Mouse (Mus musculus) adrenal gland (tissue): ENCODE measurements around the gene Zfand6.

Source experiments
- intact Hi-C: fragments of 180-260 bp; cut with DNase I; formaldehyde crosslinking; loops from one replicate; pipeline ENCODE4 v1.15.1; 2025

Gene Zfand6

DNA sequence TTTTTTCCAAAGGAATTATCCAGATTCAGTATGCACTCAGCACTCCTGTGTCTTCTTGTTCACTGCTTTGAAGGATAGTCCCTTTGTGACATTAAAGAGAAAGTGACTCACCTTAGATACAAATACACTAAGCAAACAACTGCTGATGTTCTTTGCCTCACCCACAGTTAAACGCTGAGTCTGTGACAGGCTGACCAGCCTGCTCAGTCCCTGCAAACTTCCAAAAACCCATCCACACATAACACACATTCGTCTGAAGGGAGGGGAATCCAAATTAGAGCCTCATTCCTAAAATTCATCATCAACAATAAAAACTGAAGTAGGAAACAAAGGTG is 37.8 kb downstream of the Zfand6 start:
- intact Hi-C loops, result no loop called here

DNA sequence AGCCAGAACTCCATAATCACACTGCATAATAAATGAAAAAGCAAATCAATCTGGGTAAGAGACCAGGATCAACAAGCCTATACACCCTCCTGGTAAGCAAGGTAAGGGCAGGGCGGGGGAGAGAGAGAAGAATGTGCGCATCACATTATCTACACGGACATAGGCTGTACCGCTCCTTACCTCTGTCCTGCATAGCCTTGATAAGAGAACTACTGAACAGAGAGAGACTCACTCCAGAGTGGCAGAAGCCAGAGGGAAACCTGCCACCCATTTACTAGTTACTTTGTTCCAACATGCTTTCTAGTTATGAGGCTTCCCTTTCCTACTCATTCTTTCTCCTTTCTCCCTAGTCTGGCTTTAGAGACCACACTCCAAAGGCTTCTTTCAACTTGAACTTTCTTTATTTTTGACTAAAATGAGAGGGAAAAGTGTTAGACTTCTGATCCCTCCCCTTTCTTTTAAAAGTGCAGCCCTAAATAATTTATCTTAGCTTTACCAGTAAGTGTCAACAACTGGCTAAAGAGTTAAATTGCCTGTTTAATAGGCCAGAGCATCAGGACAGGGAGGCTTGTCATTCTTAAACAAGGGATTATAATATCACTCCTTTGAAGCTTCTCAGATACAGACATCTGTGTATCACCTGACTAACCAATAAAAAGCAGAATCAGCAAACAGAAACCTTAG is 38.3 kb downstream of the Zfand6 start:
- intact Hi-C loops, result no loop called here

DNA sequence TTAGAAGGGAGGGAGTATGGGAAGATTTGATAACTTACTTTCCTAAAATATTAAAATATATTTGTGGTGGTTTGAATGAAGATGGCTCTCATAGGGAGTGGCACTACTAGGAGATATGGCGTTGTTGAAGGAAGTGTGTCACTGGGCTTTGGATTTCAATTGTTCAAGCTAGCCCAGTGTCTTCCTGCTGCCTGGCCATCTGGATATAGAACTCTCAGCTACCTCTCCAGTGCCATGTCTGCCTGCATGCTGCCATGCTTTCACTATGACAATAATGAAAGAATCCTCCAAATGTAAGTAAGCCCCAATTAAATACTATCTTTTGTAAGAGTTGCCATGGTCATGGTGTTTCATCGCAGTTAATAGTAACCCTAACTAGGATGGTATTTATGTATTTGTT is 40.7 kb downstream of the Zfand6 start:
- intact Hi-C loops, result no loop called here

DNA sequence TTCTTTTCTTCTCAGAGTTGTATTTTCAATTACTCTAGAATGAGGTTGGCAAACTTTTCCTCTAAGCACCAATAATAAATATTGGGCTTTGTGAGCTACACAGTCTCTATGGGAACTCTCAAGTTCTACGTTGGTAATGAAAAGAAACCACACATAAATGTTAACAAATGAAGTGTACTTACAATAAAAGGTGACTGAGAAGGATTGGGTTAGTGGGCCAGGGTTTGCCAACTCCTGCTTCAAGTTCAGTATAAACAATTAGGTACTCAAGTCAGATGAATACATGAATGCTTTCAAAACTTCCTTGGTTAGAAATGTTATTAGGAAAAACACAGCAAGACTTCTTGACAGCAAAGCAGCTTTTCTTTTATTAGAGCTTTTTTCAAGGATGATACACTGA is 43.5 kb downstream of the Zfand6 start:
- intact Hi-C loops, result no loop called here

DNA sequence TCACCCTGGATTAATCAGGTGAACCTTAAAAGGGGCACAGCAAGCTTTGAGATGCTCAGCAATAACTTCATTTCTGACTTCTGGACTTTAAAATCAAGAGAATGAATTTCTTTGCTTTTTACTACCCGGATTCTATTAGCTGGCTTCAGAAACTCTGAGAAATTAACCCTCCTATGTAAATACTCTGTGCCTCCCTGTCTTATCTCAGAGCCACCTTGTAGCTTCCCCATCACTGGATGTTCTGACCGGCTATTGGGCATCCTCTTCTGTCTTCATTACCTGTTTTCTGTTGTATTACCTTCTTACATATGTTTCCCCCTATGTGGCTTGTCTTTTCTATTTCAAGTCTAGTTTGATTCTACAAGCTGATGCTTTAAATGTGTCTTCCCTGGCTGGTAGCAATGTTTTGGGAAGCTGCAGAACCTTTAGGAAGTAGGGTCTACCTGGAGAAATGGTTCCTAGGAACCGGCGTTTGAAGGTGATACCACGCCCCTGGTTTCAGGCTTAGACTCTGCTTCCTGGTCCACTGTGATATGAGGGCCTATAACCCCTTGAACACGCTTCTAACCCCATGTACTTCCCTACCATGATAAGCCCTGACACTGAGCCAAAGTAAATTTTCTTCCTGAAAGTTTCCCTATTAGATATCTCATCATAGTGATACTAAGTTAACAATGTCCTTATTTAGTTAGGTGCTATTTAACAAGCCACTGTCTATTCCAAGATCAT is 46.3 kb downstream of the Zfand6 start:
- intact Hi-C loops, result no loop called here

DNA sequence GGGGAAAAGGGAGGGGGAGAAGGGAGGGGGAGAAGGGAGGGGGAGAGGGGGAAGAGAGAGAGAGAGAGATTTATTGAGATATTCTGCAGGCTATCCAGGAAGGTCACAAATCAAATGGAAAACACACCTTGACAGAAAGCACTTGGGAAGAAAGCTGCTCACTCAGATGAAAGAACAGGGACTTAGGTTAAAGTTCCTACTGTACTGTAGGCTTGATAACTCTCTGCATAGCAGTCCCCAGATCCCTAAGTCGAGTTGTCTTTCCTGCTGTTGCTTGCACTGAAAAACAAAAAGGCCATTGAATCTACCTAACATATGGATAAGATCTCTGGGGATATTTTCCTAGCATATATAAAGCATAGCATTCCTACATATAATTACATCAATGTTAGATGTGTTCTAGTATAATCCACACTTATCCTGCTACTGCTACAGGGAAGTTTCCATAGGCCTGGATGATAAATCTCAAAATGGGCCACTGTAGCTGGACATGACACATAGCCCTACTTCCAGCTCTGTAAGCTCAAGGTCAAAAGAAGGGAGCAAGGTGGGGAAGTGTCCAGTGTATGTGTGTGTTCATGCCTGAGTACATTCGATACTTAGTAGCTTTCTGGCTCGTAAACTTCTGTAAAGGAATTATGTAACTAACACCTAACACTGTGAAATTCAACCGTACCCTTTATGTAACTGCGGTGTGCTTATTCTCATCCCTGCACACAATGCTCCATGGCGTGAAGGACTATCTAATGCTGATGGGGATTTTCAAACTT is 47.4 kb downstream of the Zfand6 start:
- intact Hi-C loops, result no loop called here

DNA sequence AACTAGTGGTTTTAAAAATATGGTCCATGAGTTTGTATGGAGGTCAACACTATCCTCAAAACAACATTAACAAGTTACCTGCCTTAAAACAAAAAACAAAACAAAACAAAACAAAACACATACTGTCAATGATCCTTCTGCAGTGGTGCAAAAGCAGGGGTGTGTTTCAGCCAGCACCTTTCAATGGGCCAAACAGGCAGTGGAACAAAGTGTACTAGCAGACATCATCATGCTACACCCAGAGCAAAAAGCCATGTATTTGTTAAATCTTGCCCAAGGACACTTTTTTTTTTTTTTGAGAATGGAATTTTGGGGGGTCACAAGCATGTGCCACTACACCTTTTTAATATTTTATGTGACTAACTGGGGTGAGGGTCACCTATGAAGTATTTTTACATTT is 52.8 kb downstream of the Zfand6 start:
- intact Hi-C loops, result no loop called here

DNA sequence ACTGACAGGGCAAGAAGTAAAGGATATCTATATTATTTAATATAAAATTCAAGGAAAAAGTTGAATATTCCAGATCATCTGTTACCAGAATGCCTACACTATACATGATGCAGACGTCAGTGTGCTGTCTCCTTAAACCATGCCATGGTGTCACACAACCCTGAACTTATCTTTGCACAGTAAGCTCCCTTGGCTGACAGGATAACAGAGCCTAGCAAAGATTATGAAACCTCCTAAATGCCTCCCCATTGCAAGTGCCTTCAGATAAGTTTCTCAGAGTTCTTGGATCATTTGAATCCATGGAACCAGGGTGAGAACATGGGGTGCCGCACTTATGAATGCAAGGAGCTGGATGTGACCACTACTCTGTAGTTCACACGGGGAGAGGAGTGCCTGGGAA is 57.9 kb downstream of the Zfand6 start:
- intact Hi-C loops, result no loop called here

DNA sequence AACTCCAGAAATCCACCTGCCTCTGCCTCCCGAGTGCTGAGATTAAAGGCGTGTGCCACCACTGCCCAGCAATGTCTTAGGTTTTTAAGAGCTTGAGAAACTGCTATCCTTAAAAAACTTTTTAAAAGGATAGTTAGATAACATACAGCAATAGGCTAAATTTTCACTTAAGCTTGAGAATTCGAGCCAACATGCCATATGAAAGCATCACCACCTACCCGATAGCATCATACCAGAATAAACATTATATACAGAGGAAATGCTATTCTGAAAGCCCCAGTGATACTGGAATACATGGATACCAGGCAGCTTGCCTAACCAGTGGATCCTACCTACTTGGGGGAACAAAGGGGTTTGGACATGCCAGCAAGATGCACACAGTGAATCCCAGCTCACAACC is 66.0 kb downstream of the Zfand6 start:
- intact Hi-C loops, result no loop called here

DNA sequence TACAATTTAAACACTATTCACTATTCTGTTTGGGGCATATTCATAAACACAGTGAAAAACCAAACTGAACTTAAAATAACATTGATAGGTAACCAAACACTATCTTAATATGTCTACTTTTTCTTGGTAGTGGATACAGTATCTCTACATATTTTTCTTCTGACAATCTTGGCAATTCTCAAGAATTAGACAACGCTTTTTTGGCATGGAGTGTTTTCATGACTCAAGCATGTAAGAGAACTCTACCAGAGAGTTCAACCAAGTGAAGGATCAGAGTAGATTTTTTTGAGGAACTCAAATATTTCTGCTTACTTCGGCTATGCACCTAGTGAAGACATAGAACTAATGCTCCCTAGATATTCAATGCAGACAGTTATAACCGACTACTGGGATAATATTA is 68.8 kb downstream of the Zfand6 start:
- intact Hi-C loops, result no loop called here

DNA sequence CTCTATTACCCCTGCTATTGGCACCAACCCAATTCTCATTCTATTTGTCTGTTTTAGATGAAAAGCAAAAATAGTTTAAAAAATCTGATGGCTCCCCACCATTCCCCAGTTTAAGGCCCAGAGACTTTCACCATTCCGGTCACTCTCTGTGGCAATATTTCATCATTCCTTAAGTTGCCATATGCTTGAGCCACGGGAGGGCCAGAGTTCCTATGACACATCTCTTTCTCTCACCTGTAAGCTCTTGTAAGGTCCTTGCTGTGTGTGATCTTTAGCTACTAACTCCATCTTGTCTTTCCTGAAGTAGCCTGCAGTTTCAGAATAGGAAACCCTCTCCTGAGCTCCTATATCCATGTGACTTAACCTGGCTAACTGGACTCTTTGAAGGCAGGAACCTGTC is 70.8 kb downstream of the Zfand6 start:
- intact Hi-C loops, result no loop called here

DNA sequence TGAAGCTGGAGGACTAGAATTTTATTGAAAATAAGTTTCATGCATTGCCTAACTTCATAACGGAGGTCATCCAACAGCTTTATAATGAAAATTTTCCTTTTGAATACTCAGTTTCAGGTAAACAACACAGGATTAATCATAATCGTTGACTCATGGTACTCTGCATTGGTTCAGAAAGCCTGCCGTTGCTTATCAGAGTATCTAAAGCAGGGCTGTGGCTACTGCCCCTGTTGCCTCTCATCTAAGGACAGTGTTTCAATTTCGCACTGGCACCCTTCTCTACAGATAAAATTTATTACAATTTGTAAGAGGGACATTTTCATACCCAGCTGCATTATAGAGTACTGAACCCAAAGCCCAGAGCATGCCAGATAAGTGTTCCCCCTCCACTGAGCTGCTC is 77.3 kb downstream of the Zfand6 start:
- intact Hi-C loops, result no loop called here

DNA sequence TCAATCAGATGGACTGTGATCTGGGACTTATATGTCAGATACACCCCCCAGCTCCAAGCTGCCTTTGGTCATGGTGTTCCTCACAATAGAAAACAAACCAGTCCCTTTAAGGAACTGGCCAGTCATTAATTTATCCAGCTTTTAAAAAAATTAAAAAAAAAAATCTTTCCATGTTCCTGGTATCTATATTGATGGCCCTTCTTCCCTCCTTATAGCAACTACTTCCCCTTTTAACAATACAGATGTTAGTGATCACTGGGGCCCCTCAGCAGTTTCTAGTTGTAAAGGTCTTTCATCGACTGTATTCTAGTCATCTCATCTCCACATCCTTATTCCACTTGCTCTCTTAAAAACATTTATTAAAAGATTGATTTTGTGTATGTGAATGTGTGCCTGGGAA is 78.2 kb downstream of the Zfand6 start:
- intact Hi-C loops, result no loop called here

DNA sequence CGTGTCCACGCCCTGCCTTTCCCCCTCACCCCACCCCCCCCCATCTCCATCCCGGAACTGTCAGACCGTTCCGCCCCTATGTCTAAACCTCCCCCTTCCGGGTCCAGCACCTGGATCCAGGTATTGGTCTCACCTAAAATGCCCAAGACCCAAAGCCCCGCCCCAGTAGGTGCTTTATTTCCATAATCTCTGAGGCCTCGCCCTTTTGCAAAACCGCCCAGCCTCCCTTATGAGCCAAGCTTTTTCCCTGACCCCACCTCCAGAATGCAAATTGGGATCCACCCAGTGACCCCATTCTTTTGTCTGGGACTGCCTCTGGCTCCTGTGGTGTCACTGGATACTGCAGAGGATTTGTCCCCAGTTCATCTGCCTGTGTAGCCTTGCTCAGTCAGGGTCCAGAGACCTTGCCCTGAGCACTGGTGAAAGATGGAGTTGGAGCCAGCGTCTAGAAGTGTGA is 83.4 kb downstream of the Zfand6 start, which contains the start of gene Fah:
Gene Fah (minus strand): TSS at position 430 of the 457 bp plus-strand sequence.
- intact Hi-C loops, result loop anchor here (5.0 kb wide), 2 partner anchors 71 to 86 kb away; no protein-coding TSS in a partner anchor

DNA sequence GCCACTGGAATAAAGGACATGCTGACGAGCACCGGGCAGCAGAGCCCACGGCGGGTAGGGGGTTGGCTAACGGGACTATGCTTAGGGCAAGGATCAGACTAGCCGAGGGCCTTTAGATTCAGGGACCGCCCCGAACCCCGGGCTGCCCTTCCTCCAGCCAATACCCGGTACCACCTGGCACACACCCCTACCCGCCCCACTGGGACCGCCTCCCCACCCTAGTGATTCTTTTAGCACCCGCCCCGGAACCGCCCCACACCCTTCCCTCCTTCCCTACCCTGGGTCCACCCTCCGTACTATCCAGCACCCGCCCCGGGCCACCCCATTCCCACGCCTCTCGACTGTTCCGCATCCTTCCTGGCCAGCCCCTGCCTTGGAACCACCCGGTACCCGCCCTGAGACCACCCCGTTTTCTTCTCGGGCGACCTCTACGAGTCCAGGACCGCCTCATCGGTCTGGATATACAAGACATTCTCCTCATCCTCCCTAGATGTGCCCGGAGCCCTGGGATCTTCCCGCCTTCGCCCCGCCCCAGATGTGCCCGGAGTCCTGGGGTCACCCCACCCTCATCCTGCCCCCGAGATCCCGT is 84.0 kb downstream of the Zfand6 start:
- intact Hi-C loops, result loop anchor here (5.0 kb wide), 2 partner anchors 72 to 87 kb away; no protein-coding TSS in a partner anchor

DNA sequence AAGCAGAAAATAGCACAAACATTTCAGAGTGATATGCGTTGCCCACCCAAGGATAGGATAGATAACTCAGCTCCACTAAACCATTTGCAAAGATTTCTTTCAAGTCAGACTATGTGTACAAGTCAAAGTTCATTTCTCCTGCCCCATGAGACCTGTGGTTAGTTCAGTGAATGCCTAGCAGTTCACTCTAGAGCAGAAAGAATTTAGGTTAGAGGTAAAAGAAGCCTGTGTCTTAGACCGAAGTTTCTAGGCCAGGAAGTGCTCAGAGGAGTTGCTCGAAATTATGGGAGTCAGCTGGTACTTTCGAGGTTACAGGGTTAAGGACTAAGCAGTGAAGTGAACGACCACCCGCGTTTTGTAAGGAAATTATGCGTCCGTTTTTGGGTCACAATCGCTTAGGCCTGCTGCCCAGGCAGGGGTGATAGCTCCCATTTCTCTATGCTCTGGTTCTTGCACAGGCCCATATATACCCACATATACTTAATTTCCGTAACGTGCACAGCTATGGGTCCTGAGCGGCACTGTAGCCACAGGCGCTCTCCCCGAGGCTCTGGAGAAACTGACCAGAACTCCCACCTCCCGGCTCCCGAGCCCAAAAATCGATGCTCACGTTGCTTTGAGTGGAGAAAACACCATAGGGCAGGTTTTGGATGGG is 84.6 kb downstream of the Zfand6 start:
- intact Hi-C loops, result loop anchor here (5.0 kb wide), 2 partner anchors 72 to 87 kb away; no protein-coding TSS in a partner anchor

DNA sequence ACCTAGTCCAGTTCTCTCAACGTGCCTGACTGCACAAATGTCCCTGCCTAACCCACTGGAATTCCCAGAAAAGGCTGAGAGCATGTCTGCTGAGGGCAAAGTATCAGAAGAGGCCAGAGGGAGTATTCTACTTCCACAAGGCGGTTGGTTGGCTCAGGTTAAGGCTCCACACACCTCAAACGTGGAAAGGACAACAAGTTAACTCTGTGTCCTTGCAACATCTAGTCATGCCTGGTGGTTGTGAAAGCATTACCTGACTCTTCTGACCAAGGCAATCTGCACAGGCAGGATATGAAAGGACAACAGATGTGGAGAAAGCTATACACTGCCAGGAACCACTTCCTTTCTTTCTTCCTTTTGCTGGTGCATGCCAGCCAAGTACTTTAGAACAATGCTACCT is 85.3 kb downstream of the Zfand6 start:
- intact Hi-C loops, result no loop called here

DNA sequence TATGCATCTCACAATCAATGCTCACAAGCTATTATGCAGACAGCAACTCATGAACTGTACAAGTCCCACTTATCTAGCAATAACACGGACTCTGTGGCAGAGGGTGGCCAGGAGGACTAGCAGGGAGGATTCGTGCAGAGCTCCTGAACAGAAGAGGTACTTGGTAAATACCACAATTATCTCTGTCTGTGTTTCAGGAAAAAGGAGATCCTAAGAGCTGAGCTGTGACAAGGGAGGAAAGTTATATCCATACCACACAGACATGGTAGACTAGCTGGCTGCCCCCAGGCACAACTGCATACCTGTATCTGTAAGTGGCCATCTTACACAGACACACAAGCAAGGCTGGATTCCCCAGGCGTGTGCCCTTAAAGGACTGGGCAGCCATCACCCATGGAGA is 88.4 kb downstream of the Zfand6 start:
- intact Hi-C loops, result no loop called here

DNA sequence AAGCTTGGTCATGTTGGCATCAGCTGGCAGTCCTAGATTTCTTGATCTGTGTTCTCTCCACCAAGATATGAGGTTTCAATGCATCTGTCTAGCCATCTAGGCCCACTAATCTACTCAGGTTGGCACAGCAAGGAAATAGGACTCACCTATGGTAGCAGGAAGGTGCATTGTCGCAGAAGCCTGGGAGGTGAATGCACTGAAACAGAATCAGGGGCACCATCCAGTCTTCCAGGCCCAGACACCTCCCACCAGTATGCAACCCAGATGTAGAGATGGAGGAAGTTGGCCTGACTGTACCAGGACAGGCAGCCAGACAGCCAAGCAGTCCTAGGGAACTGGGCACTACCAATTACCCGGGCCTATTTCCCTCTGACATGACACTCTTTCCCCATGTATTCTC is 89.1 kb downstream of the Zfand6 start:
- intact Hi-C loops, result no loop called here

DNA sequence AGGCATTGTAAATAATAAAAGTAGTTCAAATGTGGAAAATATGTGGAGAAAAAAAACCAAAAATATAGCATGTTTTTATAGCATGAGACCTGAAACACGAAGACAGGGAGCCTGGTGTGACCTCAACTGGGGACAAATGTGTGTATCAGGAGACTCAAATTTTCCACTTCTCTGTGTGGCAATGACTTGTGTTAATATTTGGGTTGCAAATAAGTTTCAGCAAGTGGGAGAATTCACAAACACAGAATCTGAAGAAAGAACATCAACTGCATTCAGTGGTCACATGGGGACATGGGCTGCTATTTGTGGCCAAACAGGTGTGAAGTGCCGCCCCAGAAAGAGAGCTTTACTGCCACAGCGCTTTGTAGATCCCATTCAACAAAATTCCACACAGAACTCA is 93.1 kb downstream of the Zfand6 start:
- intact Hi-C loops, result no loop called here

DNA sequence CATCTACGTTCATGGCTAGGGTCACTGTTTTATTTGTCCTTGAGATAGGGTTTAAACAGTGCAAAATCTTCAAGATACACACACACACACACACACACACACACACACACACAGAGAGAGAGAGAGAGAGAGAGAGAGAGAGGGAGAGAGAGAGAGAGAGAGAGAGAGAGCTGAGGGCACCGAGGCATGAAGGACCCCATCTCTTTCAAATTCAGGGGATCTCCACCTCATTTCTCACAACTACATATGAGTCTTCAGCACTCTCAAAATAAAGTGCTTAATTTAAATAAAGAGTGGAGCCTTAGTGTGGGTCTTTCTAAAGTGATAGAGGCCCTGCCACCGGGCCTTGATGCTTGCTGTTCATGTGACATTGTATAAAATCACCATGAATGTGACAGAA is 93.8 kb downstream of the Zfand6 start:
- intact Hi-C loops, result no loop called here
